Mouse (Mus musculus) liver, embryonic 14.5 days (tissue): ENCODE results near the gene Errfi1. TPM values are rescaled to one million over a fixed set of nuclear protein-coding genes. Genes with fewer than 3 reads are reported as not detected.

ENCODE experiments used
- ATAC-seq: fragments of 200-750 bp; cut with Nextera tagmentation; 2 replicates; pipeline ENCODE4 v1.8.0; 2017; ENCODE audit warnings: moderate number of reproducible peaks, mild to moderate bottlenecking, moderate library complexity; ENCODE audit not compliant: insufficient read depth
- DNase-seq, 3 experiments: peaks; one replicate each; pipeline ENCODE4 v3.0.0-alpha.2; 2012 to 2013; ENCODE audit warnings: low read depth in 3 of 3, low spot score in 3 of 3
- H3K27ac ChIP-seq: fragments of 300-500 bp; sonication (generic); 2 replicates; pipeline ENCODE4 v1.5.1; 2014; ENCODE audit warnings: moderate library complexity, mild to moderate bottlenecking, control low read depth, inconsistent platforms
- H3K27me3 ChIP-seq: fragments of 300-500 bp; sonication (generic); 2 replicates; pipeline ENCODE4 v1.6.1; 2014; ENCODE audit warnings: mild to moderate bottlenecking, low read length, moderate library complexity; ENCODE audit not compliant: control insufficient read depth, insufficient read depth
- H3K36me3 ChIP-seq: fragments of 300-500 bp; sonication (generic); replicated peaks from 2 replicates; pipeline ENCODE4 v1.6.1; 2014; ENCODE audit warnings: low read depth; ENCODE audit not compliant: control insufficient read depth, insufficient read depth
- H3K4me1 ChIP-seq, 2 experiments: fragments of 200-500 bp in 1 of 2; fragments of 300-500 bp in 1 of 2; sonication (generic) in 1 of 2; replicated peaks; 2 replicates each; pipeline ENCODE4 v1.6.1; 2012 to 2014; ENCODE audit warnings: antibody characterized with exemption in 1 of 2, inconsistent platforms in 1 of 2, low read length in 1 of 2; ENCODE audit not compliant: control insufficient read depth in 2 of 2, insufficient read depth in 2 of 2
- H3K4me2 ChIP-seq: fragments of 300-500 bp; sonication (generic); 2 replicates; pipeline ENCODE4 v1.6.1; 2014; ENCODE audit warnings: low read depth, mild to moderate bottlenecking, control low read depth, moderate library complexity
- H3K4me3 ChIP-seq, 2 experiments: fragments of 200-500 bp in 1 of 2; fragments of 300-500 bp in 1 of 2; sonication (generic) in 1 of 2; 2 replicates each; pipeline ENCODE4 v1.5.1; 2012 to 2014; ENCODE audit warnings: low read depth in 2 of 2, low read length in 2 of 2, mild to moderate bottlenecking in 2 of 2, control low read depth in 1 of 2, inconsistent platforms in 1 of 2, moderate library complexity in 1 of 2; ENCODE audit not compliant: insufficient read depth in 1 of 2
- H3K9ac ChIP-seq: fragments of 300-500 bp; sonication (generic); replicated peaks from 2 replicates; pipeline ENCODE4 v1.6.1; 2014; ENCODE audit warnings: mild to moderate bottlenecking, control low read depth, moderate library complexity
- H3K9me3 ChIP-seq: fragments of 300-500 bp; sonication (generic); 2 replicates; pipeline ENCODE4 v1.6.1; 2016; ENCODE audit warnings: low read length, mixed read lengths; ENCODE audit not compliant: control insufficient read depth
- CTCF ChIP-seq: IDR thresholded peaks from 2 replicates; pipeline ENCODE4 v1.5.1; 2016; ENCODE audit warnings: antibody characterized with exemption, low read depth, control low read depth
- EP300 ChIP-seq: IDR thresholded peaks from 2 replicates; pipeline ENCODE4 v1.6.1; 2016; ENCODE audit warnings: antibody characterized with exemption, low read depth
- WGBS: fragments of 180-500 bp; shearing (Covaris S2); extraction: QIAGEN DNeasy Blood & Tissue Kit; methylation state at CpG from one replicate; pipeline ENCODE4 v1.1.7; 2014; ENCODE audit not compliant: insufficient replicate concordance; 5-methylcytosine and 5-hydroxymethylcytosine counted together
- polyA plus RNA-seq, 2 experiments: library from polyadenylated mRNA; depleted of rRNA in 1 of 2; stranded (reverse) in 1 of 2; unstranded in 1 of 2; fragments of >200 nt; fragmentation: Nextera tagmentation in 1 of 2; extraction: Ambion mirVana in 1 of 2; gene quantifications; 2 replicates each; pipeline versions ENCODE4 v1.2.1 to v1.2.3; 2012 to 2014

The Errfi1 gene
- polyA plus RNA-seq, 2 experiments: 12.6 to 26.1 TPM

DNA sequence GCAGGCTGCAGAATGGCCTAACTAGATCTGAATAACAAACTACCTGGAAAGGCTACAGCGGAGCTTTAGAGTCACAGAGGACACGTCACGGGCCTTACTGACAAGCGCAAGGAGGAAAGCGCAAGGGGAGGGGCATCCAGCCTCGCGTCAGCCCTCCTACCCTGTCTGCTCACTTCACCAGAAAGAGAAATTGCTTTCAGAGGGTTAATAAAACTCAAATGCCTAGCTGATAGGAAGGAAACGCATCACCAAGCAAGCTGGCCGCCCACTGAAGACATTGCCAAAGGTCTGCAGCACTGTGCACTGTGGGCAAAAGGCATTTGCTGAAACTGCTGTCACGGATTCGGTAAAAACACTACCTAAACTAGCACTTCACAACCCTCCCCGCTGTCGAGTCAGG is 46.8 kb downstream of the Errfi1 start:
- no peak overlapping the region for H3K4me2 ChIP-seq
- H3K36me3 ChIP-seq: peaks cover 22% of the 10 kb centered on the region
- no peaks in the 10 kb centered on the region for H3K27me3 ChIP-seq
- H3K9ac ChIP-seq: no peak overlapping the region
- H3K4me1 ChIP-seq: no peaks in the 10 kb centered on the region
- DNase-seq (no peak), ATAC-seq (no peak)
- TF ChIP-seq EP300 (no peak), CTCF (no peak)
- H3K27ac ChIP-seq: no peak overlapping the region
- no peaks in the 10 kb centered on the region for H3K9me3 ChIP-seq
- WGBS: 84% methylated on average over 13 of the region's 13 CpGs
- no peak overlapping the region for H3K4me3 ChIP-seq

- no peaks in the 10 kb centered on the region for H3K4me1 ChIP-seq
- no peak overlapping the region for H3K27ac ChIP-seq
- WGBS: 47% methylated on average over 9 of the region's 9 CpGs
- H3K4me2 ChIP-seq: no peak overlapping the region
- TF ChIP-seq CTCF (peak; percentile 95), EP300 (no peak)
- peak; percentile 8; the same call in 1 of the 2 replicates for ATAC-seq
- H3K27me3 ChIP-seq: no peaks in the 10 kb centered on the region
- no peak overlapping the region for H3K4me3 ChIP-seq
- DNase-seq: peak in 2 of 3 experiments; percentile 59
- H3K36me3 ChIP-seq: peaks cover 21% of the 10 kb centered on the region
- H3K9ac ChIP-seq: no peak overlapping the region
- no peaks in the 10 kb centered on the region for H3K9me3 ChIP-seq
Observed at GRCm38 (mm10) chr4:150901651-150902050, 47.9 kb downstream of the Errfi1 start.

- peaks cover 24% of the 10 kb centered on the region for H3K36me3 ChIP-seq
- DNase-seq (no peak), ATAC-seq (no peak)
- no peaks in the 10 kb centered on the region for H3K4me1 ChIP-seq
- H3K9me3 ChIP-seq: no peaks in the 10 kb centered on the region
- H3K27me3 ChIP-seq: no peaks in the 10 kb centered on the region
- no peak overlapping the region for H3K9ac ChIP-seq
- H3K27ac ChIP-seq: no peak overlapping the region
- H3K4me2 ChIP-seq: no peak overlapping the region
- WGBS: 78% methylated on average over 12 of the region's 12 CpGs
- no peak overlapping the region for H3K4me3 ChIP-seq
- TF ChIP-seq EP300 (no peak), CTCF (no peak)
Observed at GRCm38 (mm10) chr4:150902062-150902461, 48.3 kb downstream of the Errfi1 start.

- Histone ChIP-seq H3K27ac (no peak overlapping the region), H3K36me3 (peaks cover 21% of the 10 kb centered on the region), H3K4me2 (no peak overlapping the region), H3K9ac (no peak overlapping the region), H3K9me3 (no peaks in the 10 kb centered on the region), H3K4me3 (no peak overlapping the region), H3K4me1 (no peaks in the 10 kb centered on the region), H3K27me3 (no peaks in the 10 kb centered on the region)
- 83% methylated on average over 14 of the region's 14 CpGs for WGBS
- no peak for TF ChIP-seq CTCF
- DNase-seq (no peak), ATAC-seq (no peak)
Observed at GRCm38 (mm10) chr4:150903091-150903742, 49.5 kb downstream of the Errfi1 start.

DNA sequence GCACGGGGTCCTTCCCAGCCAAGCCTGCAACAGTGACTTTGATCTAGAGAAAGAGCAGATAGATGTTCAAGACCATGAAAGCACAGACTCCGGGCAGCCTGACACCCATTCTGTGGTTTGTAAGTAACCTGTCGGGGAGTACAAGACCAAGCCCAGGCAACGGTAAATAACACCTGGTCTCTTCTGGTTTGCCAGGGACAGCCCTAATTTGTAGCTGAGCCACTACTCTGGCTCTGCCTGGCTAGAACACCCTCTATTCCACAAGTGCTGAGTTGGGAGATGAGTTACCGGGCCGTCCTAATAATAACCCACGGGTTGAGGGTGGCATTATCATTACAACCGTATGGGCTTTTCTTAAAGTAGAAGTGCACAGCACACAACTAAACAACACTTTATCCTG is 53.4 kb downstream of the Errfi1 start:
- no peak overlapping the region for H3K4me2 ChIP-seq
- H3K4me1 ChIP-seq: peaks cover 3 to 11% of the 10 kb centered on the region in 2 experiments; a peak in 3 of 4 replicates
- DNase-seq: no peak
- H3K9ac ChIP-seq: no peak overlapping the region
- peaks cover 13% of the 10 kb centered on the region for H3K36me3 ChIP-seq
- TF ChIP-seq CTCF (no peak), EP300 (no peak)
- 83% methylated on average over 8 of the region's 8 CpGs for WGBS
- no peaks in the 10 kb centered on the region for H3K9me3 ChIP-seq
- H3K27me3 ChIP-seq: no peaks in the 10 kb centered on the region
- no peak overlapping the region for H3K27ac ChIP-seq
- no peak for ATAC-seq
- H3K4me3 ChIP-seq: no peak overlapping the region
